Mouse (Mus musculus): ENCODE results near the gene Nelfb. TPM values are rescaled to one million over a fixed set of nuclear protein-coding genes. Genes with fewer than 3 reads are reported as not detected.

Gene Nelfb
- polyA plus RNA-seq, 1 experiment from 2014 or later = 93.7 TPM

DNA sequence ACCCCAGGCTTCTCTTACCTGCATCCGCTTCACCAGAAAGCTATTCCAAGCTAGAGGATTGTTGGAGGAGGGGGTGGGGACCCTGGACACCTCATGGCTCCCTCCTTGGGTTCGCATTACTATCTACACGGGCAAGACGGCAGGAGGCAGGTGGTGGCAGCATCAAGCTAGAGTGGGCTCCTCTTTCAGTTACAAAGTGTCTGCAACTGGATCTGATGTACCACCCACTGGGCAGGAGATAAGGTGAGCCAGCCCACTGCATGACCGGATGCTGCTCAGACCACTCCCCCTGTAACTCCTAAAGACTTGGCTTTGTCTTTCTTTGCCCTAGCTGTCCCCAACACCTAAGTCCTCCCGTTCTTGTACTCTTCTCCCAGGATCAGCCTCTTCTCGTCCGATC is 25.3 kb upstream of the Nelfb start, which contains the start of gene Rnf224:
Gene Rnf224 (minus strand): TSS at position 174 of the 400 bp plus-strand sequence.
- WGBS = 40% methylated on average over 8 of the region's 8 CpGs
- H3K27me3 ChIP-seq (ENCODE audit: control insufficient read depth, insufficient read depth, low read length) = peaks cover 2% of the 10 kb centered on the region; the same call in 1 of the 2 replicates
- no peak for ATAC-seq (ENCODE audit: low FRiP score)

GRCm38 (mm10) chr2:25234551-25235220 is 23.4 kb upstream of the Nelfb start:
- no peaks in the 10 kb centered on the region for H3K4me1 ChIP-seq (replicated peaks; ENCODE audit: control insufficient read depth, insufficient read depth, low read length)
- no peaks in the 10 kb centered on the region for H3K27me3 ChIP-seq (ENCODE audit: control insufficient read depth, insufficient read depth, low read length)
- no peak for DNase-seq (ENCODE audit: low spot score)
- H3K9me3 ChIP-seq (ENCODE audit: control insufficient read depth, low read length) = no peaks in the 10 kb centered on the region
- H3K36me3 ChIP-seq (ENCODE audit: control insufficient read depth, insufficient read depth, low read length) = no peaks in the 10 kb centered on the region
- WGBS = 74% methylated on average over 5 of the region's 5 CpGs
- H3K9ac ChIP-seq (ENCODE audit: low read depth, low read length) = no peak overlapping the region
- no peak overlapping the region for H3K4me2 ChIP-seq (replicated peaks; ENCODE audit: low read depth, low read length)
- no peak for ATAC-seq (ENCODE audit: low FRiP score)
- H3K27ac ChIP-seq (ENCODE audit: low read depth, low read length) = no peak overlapping the region
- no peak overlapping the region for H3K4me3 ChIP-seq (ENCODE audit: low read depth, low read length)

More for the DNA sequence above, 25.3 kb upstream of the Nelfb start, which contains the start of gene Rnf224:
- Histone ChIP-seq H3K4me2 (replicated peaks; ENCODE audit: low read depth, low read length) (no peak within 1 kb of the TSS), H3K9ac (ENCODE audit: low read depth, low read length) (no peak within 1 kb of the TSS), H3K4me3 (ENCODE audit: low read depth, low read length) (no peak within 1 kb of the TSS), H3K9me3 (ENCODE audit: control insufficient read depth, low read length) (no peaks in the 10 kb centered on the region), H3K27ac (ENCODE audit: low read depth, low read length) (no peak within 1 kb of the TSS), H3K36me3 (ENCODE audit: control insufficient read depth, insufficient read depth, low read length) (no peaks in the 10 kb centered on the region), H3K4me1 (replicated peaks; ENCODE audit: control insufficient read depth, insufficient read depth, low read length) (no peaks in the 10 kb centered on the region)
- DNase-seq (ENCODE audit: low spot score) = no peak

- Histone ChIP-seq H3K9me3 (ENCODE audit: control insufficient read depth, low read length) (no peaks in the 10 kb centered on the region), H3K4me2 (replicated peaks; ENCODE audit: low read depth, low read length) (no peak within 1 kb of the TSS), H3K27me3 (ENCODE audit: control insufficient read depth, insufficient read depth, low read length) (no peaks in the 10 kb centered on the region), H3K4me1 (replicated peaks; ENCODE audit: control insufficient read depth, insufficient read depth, low read length) (no peaks in the 10 kb centered on the region), H3K27ac (ENCODE audit: low read depth, low read length) (no peak within 1 kb of the TSS), H3K4me3 (ENCODE audit: low read depth, low read length) (no peak within 1 kb of the TSS), H3K36me3 (ENCODE audit: control insufficient read depth, insufficient read depth, low read length) (no peaks in the 10 kb centered on the region), H3K9ac (ENCODE audit: low read depth, low read length) (no peak within 1 kb of the TSS)
- WGBS = 93% methylated on average over 3 of the region's 3 CpGs
- ATAC-seq (ENCODE audit: low FRiP score) (no peak), DNase-seq (ENCODE audit: low spot score) (no peak)
Measured at GRCm38 (mm10) chr2:25234050-25234449, 22.8 kb upstream of the Nelfb start, which contains the start of gene Slc34a3. Gene Slc34a3, minus strand, starts transcription at chr2:25234364.

DNA sequence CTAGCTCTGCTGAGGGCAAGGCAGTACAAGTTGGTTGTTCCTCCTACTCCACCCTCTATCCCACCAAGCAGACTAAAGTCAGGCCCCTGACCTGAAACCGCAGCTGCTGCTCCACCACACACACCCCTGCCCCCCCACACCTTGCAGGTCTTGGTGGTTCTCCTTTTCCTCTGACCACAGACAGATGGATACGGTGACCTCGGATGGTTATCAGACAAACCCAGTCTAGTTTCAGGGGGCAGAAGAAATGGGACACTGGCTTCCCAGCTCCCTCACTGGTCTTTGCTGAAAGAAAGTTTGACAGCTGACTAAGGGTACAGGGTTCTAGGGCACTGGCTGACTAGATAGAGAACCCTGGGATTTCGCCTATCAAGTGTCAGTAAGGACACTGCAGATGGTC is 22.1 kb upstream of the Nelfb start:
- H3K4me2 ChIP-seq (replicated peaks; ENCODE audit: low read depth, low read length) = no peak overlapping the region
- H3K4me3 ChIP-seq (ENCODE audit: low read depth, low read length) = no peak overlapping the region
- DNase-seq (ENCODE audit: low spot score) = no peak
- H3K4me1 ChIP-seq (replicated peaks; ENCODE audit: control insufficient read depth, insufficient read depth, low read length) = peaks cover 1% of the 10 kb centered on the region; the same call in 1 of the 2 replicates
- no peak overlapping the region for H3K9ac ChIP-seq (ENCODE audit: low read depth, low read length)
- WGBS = 82% methylated on average over 4 of the region's 4 CpGs
- ATAC-seq (ENCODE audit: low FRiP score) = no peak
- H3K27ac ChIP-seq (ENCODE audit: low read depth, low read length) = no peak overlapping the region
- H3K36me3 ChIP-seq (ENCODE audit: control insufficient read depth, insufficient read depth, low read length) = no peaks in the 10 kb centered on the region
- no peaks in the 10 kb centered on the region for H3K27me3 ChIP-seq (ENCODE audit: control insufficient read depth, insufficient read depth, low read length)
- no peaks in the 10 kb centered on the region for H3K9me3 ChIP-seq (ENCODE audit: control insufficient read depth, low read length)

DNA sequence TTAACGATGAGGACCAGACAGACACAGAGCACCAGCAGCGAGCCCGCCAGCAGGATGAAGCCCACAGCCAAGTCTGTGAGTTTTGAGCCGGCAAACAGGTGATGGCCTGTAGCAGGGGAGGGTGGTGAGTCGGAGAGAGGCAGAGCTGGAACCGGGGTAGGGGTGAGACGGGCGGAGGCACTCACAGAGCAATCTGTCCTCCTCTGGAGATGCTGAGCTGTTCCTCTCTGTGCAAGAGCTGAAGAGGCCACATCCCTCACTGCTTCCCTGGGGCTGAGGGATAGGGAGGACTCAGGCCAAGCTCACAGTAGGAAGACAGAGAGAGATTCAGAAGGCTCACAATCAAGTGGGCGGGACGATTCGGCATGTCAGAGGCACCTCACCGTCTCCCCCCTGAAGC is 19.7 kb upstream of the Nelfb start:
- WGBS = 52% methylated on average over 12 of the region's 12 CpGs
- ATAC-seq (ENCODE audit: low FRiP score) (no peak), DNase-seq (ENCODE audit: low spot score) (no peak)
- Histone ChIP-seq H3K9me3 (ENCODE audit: control insufficient read depth, low read length) (no peaks in the 10 kb centered on the region), H3K4me1 (replicated peaks; ENCODE audit: control insufficient read depth, insufficient read depth, low read length) (peaks cover 2% of the 10 kb centered on the region; the same call in 1 of the 2 replicates), H3K4me2 (replicated peaks; ENCODE audit: low read depth, low read length) (no peak overlapping the region), H3K9ac (ENCODE audit: low read depth, low read length) (no peak overlapping the region), H3K27me3 (ENCODE audit: control insufficient read depth, insufficient read depth, low read length) (no peaks in the 10 kb centered on the region), H3K36me3 (ENCODE audit: control insufficient read depth, insufficient read depth, low read length) (no peaks in the 10 kb centered on the region), H3K4me3 (ENCODE audit: low read depth, low read length) (no peak overlapping the region), H3K27ac (ENCODE audit: low read depth, low read length) (no peak overlapping the region)

DNA sequence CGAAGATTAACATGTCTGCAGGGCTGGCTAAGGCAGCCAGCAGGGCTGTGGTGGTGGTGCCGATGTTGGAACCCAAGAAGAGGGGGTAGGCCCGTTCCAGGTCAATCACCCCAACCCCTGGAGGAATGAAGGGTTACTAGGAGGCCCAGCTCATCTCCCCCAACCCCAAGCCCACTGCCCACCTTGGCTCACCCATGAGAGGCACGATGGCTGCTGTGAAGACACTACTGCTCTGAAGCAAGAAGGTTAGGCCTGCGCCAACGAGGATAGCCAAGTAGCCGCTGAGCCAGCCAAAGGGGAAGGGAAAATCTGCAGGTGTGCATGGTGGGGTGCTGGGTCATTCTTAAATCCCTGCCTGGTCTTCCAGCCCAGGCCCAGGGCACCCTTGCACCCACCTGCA is 19.3 kb upstream of the Nelfb start:
- no peak overlapping the region for H3K4me2 ChIP-seq (replicated peaks; ENCODE audit: low read depth, low read length)
- H3K27ac ChIP-seq (ENCODE audit: low read depth, low read length) = no peak overlapping the region
- no peak overlapping the region for H3K4me3 ChIP-seq (ENCODE audit: low read depth, low read length)
- no peaks in the 10 kb centered on the region for H3K36me3 ChIP-seq (ENCODE audit: control insufficient read depth, insufficient read depth, low read length)
- H3K4me1 ChIP-seq (replicated peaks; ENCODE audit: control insufficient read depth, insufficient read depth, low read length) = peaks cover 4% of the 10 kb centered on the region; the same call in 1 of the 2 replicates
- DNase-seq (ENCODE audit: low spot score) = no peak
- no peaks in the 10 kb centered on the region for H3K27me3 ChIP-seq (ENCODE audit: control insufficient read depth, insufficient read depth, low read length)
- ATAC-seq (ENCODE audit: low FRiP score) = no peak
- 90% methylated on average over 7 of the region's 7 CpGs for WGBS
- H3K9me3 ChIP-seq (ENCODE audit: control insufficient read depth, low read length) = no peaks in the 10 kb centered on the region
- H3K9ac ChIP-seq (ENCODE audit: low read depth, low read length) = no peak overlapping the region

- no peak for DNase-seq (ENCODE audit: low spot score)
- H3K36me3 ChIP-seq (ENCODE audit: control insufficient read depth, insufficient read depth, low read length) = no peaks in the 10 kb centered on the region
- 84% methylated on average over 5 of the region's 5 CpGs for WGBS
Measured at GRCm38 (mm10) chr2:25229582-25229981, 18.3 kb upstream of the Nelfb start.

DNA sequence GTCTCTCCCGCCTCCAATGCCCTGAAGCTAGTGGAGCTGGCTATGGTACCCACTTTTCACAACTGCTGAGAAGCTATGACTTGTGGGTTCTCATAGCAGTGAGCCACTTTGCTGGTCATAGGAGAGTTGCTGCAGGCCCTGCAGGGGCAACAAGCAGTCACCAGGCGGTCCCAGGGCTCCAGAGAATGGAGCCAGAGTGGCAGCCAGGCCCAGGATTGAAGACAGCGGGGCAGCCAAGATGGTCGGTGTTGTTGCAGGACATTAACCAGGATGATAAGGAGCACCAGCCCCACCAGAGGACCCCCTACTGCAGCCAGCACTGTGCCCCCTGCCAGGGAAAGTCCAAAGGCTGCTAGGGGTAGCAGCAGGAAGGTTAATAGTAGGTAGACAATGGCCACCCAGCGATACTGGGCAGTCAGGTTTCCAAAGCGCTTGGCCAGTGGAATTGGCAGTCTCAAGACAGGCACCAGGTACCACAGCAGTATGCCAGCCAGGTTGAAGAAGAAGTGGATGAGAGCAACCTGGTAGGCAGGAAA is 17.8 kb upstream of the Nelfb start:
- DNase-seq (ENCODE audit: low spot score) (no peak), ATAC-seq (ENCODE audit: low FRiP score) (no peak)
- H3K9me3 ChIP-seq (ENCODE audit: control insufficient read depth, low read length) = no peaks in the 10 kb centered on the region
- 70% methylated on average over 6 of the region's 6 CpGs for WGBS
- no peak overlapping the region for H3K4me2 ChIP-seq (replicated peaks; ENCODE audit: low read depth, low read length)
- H3K4me1 ChIP-seq (replicated peaks; ENCODE audit: control insufficient read depth, insufficient read depth, low read length) = peaks cover 5% of the 10 kb centered on the region; the same call in 1 of the 2 replicates
- no peak overlapping the region for H3K9ac ChIP-seq (ENCODE audit: low read depth, low read length)
- H3K27ac ChIP-seq (ENCODE audit: low read depth, low read length) = no peak overlapping the region
- no peaks in the 10 kb centered on the region for H3K27me3 ChIP-seq (ENCODE audit: control insufficient read depth, insufficient read depth, low read length)
- no peak overlapping the region for H3K4me3 ChIP-seq (ENCODE audit: low read depth, low read length)
- H3K36me3 ChIP-seq (ENCODE audit: control insufficient read depth, insufficient read depth, low read length) = no peaks in the 10 kb centered on the region

More at GRCm38 (mm10) chr2:25229582-25229981, 18.3 kb upstream of the Nelfb start:
- H3K9me3 ChIP-seq (ENCODE audit: control insufficient read depth, low read length) = no peaks in the 10 kb centered on the region
- H3K4me2 ChIP-seq (replicated peaks; ENCODE audit: low read depth, low read length) = no peak overlapping the region
- no peak for ATAC-seq (ENCODE audit: low FRiP score)
- no peak overlapping the region for H3K27ac ChIP-seq (ENCODE audit: low read depth, low read length)
- H3K4me1 ChIP-seq (replicated peaks; ENCODE audit: control insufficient read depth, insufficient read depth, low read length) = peaks cover 5% of the 10 kb centered on the region; the same call in 1 of the 2 replicates
- H3K4me3 ChIP-seq (ENCODE audit: low read depth, low read length) = no peak overlapping the region
- no peaks in the 10 kb centered on the region for H3K27me3 ChIP-seq (ENCODE audit: control insufficient read depth, insufficient read depth, low read length)
- H3K9ac ChIP-seq (ENCODE audit: low read depth, low read length) = no peak overlapping the region
